ENCODE assay signal across 15 mouse cellular contexts in genomic region chr11:78087756-78088281, GRCm38 (mm10).
"Had no signal": no experiment of that assay in that cellular context is flagged by ENCODE, and none has a peak within 500 bp of the region (broad histone marks: within the 10 kb centered on the region; RNA-seq: fewer than 3 reads in every experiment).

No protein-coding gene starts in this region.

- H3K36me3 ChIP-seq: limb, embryonic 15.5 days; midbrain, embryonic 12.5 days; neural tube, embryonic 13.5 days had no signal

- H3K4me1 ChIP-seq: limb, embryonic 15.5 days; midbrain, embryonic 12.5 days; neural tube, embryonic 13.5 days had no signal

- DNase-seq: kidney, postnatal 36 days; layer of hippocampus, adult 9-11 months; layer of hippocampus, postnatal 36 days; lung, embryonic 14.5 days; lung, postnatal 10 days; lung, postnatal 4 days; retina, postnatal 1 day; right cerebral cortex, postnatal 4 days; spleen, adult 18-20 months; thymus, adult 18-20 months; thymus, postnatal 14 days had no signal

- ATAC-seq: midbrain, embryonic 16.5 days had no signal

- H3K4me3 ChIP-seq: limb, embryonic 15.5 days; midbrain, embryonic 12.5 days; neural tube, embryonic 13.5 days had no signal

- H3K4me2 ChIP-seq: limb, embryonic 15.5 days; lung, embryonic 14.5 days; midbrain, embryonic 12.5 days; neural tube, embryonic 13.5 days had no signal

- H3K27me3 ChIP-seq: limb, embryonic 15.5 days had no signal

- H3K27ac ChIP-seq: limb, embryonic 15.5 days; midbrain, embryonic 12.5 days; neural tube, embryonic 13.5 days had no signal

- H3K9ac ChIP-seq: limb, embryonic 15.5 days; lung, embryonic 14.5 days; midbrain, embryonic 12.5 days; neural tube, embryonic 13.5 days had no signal

- H3K9me3 ChIP-seq: limb, embryonic 15.5 days; midbrain, embryonic 12.5 days; neural tube, embryonic 13.5 days had no signal
